Mouse (Mus musculus): ENCODE data around the gene Smbd1. TPM values are rescaled to one million over a fixed set of nuclear protein-coding genes. Genes with fewer than 3 reads are reported as not detected.

The Smbd1 gene
- polyA plus RNA-seq, 1 experiment from 2014 or later = not detected

- H3K27ac ChIP-seq = no peak overlapping the region
- no peak overlapping the region for H3K4me3 ChIP-seq (replicated peaks)
- WGBS = 46% methylated on average over 5 of the region's 5 CpGs
- no peak overlapping the region for H3K4me2 ChIP-seq
- H3K9ac ChIP-seq (replicated peaks) = no peak overlapping the region
- H3K36me3 ChIP-seq = no peaks in the 10 kb centered on the region
- no peaks in the 10 kb centered on the region for H3K9me3 ChIP-seq
- ATAC-seq (ENCODE audit: insufficient number of reproducible peaks, insufficient read depth, low FRiP score, low TSS enrichment, low read depth) = no peak
- H3K4me1 ChIP-seq (replicated peaks) = 0 out of 2 replicates have a peak, but pooled peaks cover 4% of the 10 kb centered on the region
- H3K27me3 ChIP-seq = no peaks in the 10 kb centered on the region
Observed at GRCm38 (mm10) chr16:32783324-32784062, 26.8 kb downstream of the Smbd1 start.

- H3K36me3 ChIP-seq = no peaks in the 10 kb centered on the region
- peaks cover 7% of the 10 kb centered on the region; the same call in 1 of the 2 replicates for H3K27me3 ChIP-seq
- whole genome bisulfite sequencing = 77% methylated on average over 8 of the region's 8 CpGs
- H3K27ac ChIP-seq = no peak overlapping the region
- H3K9me3 ChIP-seq = no peaks in the 10 kb centered on the region
- no peak for ATAC-seq (ENCODE audit: insufficient number of reproducible peaks, insufficient read depth, low FRiP score, low TSS enrichment, low read depth)
- H3K4me2 ChIP-seq = no peak overlapping the region
- H3K4me3 ChIP-seq (replicated peaks) = no peak overlapping the region
- H3K9ac ChIP-seq (replicated peaks) = no peak overlapping the region
- H3K4me1 ChIP-seq (replicated peaks) = 0 out of 2 replicates have a peak, but pooled peaks cover 4% of the 10 kb centered on the region
Observed at GRCm38 (mm10) chr16:32778956-32779355, 31.3 kb downstream of the Smbd1 start.

- ATAC-seq (ENCODE audit: insufficient number of reproducible peaks, insufficient read depth, low FRiP score, low TSS enrichment, low read depth) = no peak
- H3K27me3 ChIP-seq = peaks cover 7% of the 10 kb centered on the region; the same call in 1 of the 2 replicates
- H3K4me1 ChIP-seq (replicated peaks) = no peaks in the 10 kb centered on the region
Observed at GRCm38 (mm10) chr16:32776676-32777075, 33.6 kb downstream of the Smbd1 start.

GRCm38 (mm10) chr16:32766904-32767303 lies 43.4 kb downstream of the Smbd1 start:
- H3K4me1 ChIP-seq (replicated peaks) = no peaks in the 10 kb centered on the region
- no peaks in the 10 kb centered on the region for H3K27me3 ChIP-seq
- 96% methylated on average over 7 of the region's 7 CpGs for WGBS
- no peaks in the 10 kb centered on the region for H3K36me3 ChIP-seq
- H3K9ac ChIP-seq (replicated peaks) = no peak overlapping the region
- ATAC-seq (ENCODE audit: insufficient number of reproducible peaks, insufficient read depth, low FRiP score, low TSS enrichment, low read depth) = no peak
- H3K27ac ChIP-seq = no peak overlapping the region
- no peak overlapping the region for H3K4me3 ChIP-seq (replicated peaks)
- H3K9me3 ChIP-seq = no peaks in the 10 kb centered on the region
- no peak overlapping the region for H3K4me2 ChIP-seq

More at GRCm38 (mm10) chr16:32776676-32777075, 33.6 kb downstream of the Smbd1 start:
- no peaks in the 10 kb centered on the region for H3K9me3 ChIP-seq
- 80% methylated on average over 10 of the region's 10 CpGs for WGBS
- no peaks in the 10 kb centered on the region for H3K36me3 ChIP-seq
- no peak overlapping the region for H3K4me3 ChIP-seq (replicated peaks)
- no peak overlapping the region for H3K27ac ChIP-seq
- H3K9ac ChIP-seq (replicated peaks) = no peak overlapping the region
- H3K4me2 ChIP-seq = no peak overlapping the region

GRCm38 (mm10) chr16:32764961-32765360 lies 45.3 kb downstream of the Smbd1 start:
- no peaks in the 10 kb centered on the region for H3K27me3 ChIP-seq
- H3K4me2 ChIP-seq = no peak overlapping the region
- no peak for ATAC-seq (ENCODE audit: insufficient number of reproducible peaks, insufficient read depth, low FRiP score, low TSS enrichment, low read depth)
- no peaks in the 10 kb centered on the region for H3K9me3 ChIP-seq
- 75% methylated on average over 6 of the region's 6 CpGs for WGBS
- no peaks in the 10 kb centered on the region for H3K36me3 ChIP-seq
- no peak overlapping the region for H3K4me3 ChIP-seq (replicated peaks)
- H3K9ac ChIP-seq (replicated peaks) = no peak overlapping the region
- H3K27ac ChIP-seq = no peak overlapping the region
- no peaks in the 10 kb centered on the region for H3K4me1 ChIP-seq (replicated peaks)

GRCm38 (mm10) chr16:32764550-32764949 lies 45.7 kb downstream of the Smbd1 start:
- H3K9ac ChIP-seq (replicated peaks) = no peak overlapping the region
- no peak overlapping the region for H3K4me2 ChIP-seq
- no peaks in the 10 kb centered on the region for H3K27me3 ChIP-seq
- no peak overlapping the region for H3K27ac ChIP-seq
- ATAC-seq (ENCODE audit: insufficient number of reproducible peaks, insufficient read depth, low FRiP score, low TSS enrichment, low read depth) = no peak
- 75% methylated on average over 2 of the region's 2 CpGs for WGBS
- no peak overlapping the region for H3K4me3 ChIP-seq (replicated peaks)
- H3K9me3 ChIP-seq = no peaks in the 10 kb centered on the region
- H3K36me3 ChIP-seq = no peaks in the 10 kb centered on the region
- H3K4me1 ChIP-seq (replicated peaks) = no peaks in the 10 kb centered on the region

Other genes with a start within 250 kb of the Smbd1 start
- gene Tfrc, start 201.6 kb downstream of the Smbd1 start, polyA plus RNA-seq (2016; fragmentation: Nextera tagmentation; extraction: Ambion mirVana) = 40.7 and 43.9 TPM in 2 replicates
- gene Tnk2, start 166.6 kb downstream of the Smbd1 start, polyA plus RNA-seq (2016; fragmentation: Nextera tagmentation; extraction: Ambion mirVana) = 11.9 and 12.0 TPM in 2 replicates
- gene Muc4, start 74.6 kb downstream of the Smbd1 start, polyA plus RNA-seq (2016; fragmentation: Nextera tagmentation; extraction: Ambion mirVana) = not detected in 2 replicates
- gene Muc20, start 13.0 kb downstream of the Smbd1 start, polyA plus RNA-seq (2016; fragmentation: Nextera tagmentation; extraction: Ambion mirVana) = not detected in 2 replicates
- gene Fyttd1, start 67.0 kb upstream of the Smbd1 start, polyA plus RNA-seq (2016; fragmentation: Nextera tagmentation; extraction: Ambion mirVana) = 118 and 121 TPM in 2 replicates
- gene Rubcn, start 67.3 kb upstream of the Smbd1 start, polyA plus RNA-seq (2016; fragmentation: Nextera tagmentation; extraction: Ambion mirVana) = 16.3 and 19.3 TPM in 2 replicates
- gene Lrch3, start 103.6 kb upstream of the Smbd1 start, polyA plus RNA-seq (2016; fragmentation: Nextera tagmentation; extraction: Ambion mirVana) = 40.6 and 41.3 TPM in 2 replicates
- gene Iqcg, start 245.7 kb upstream of the Smbd1 start, polyA plus RNA-seq (2016; fragmentation: Nextera tagmentation; extraction: Ambion mirVana) = 2.2 and 2.4 TPM in 2 replicates
- 970 and 1,024 TPM in 2 replicates for gene Rpl35a, start 246.0 kb upstream of the Smbd1 start, polyA plus RNA-seq (2016; fragmentation: Nextera tagmentation; extraction: Ambion mirVana)